In the genomic region with DNA sequence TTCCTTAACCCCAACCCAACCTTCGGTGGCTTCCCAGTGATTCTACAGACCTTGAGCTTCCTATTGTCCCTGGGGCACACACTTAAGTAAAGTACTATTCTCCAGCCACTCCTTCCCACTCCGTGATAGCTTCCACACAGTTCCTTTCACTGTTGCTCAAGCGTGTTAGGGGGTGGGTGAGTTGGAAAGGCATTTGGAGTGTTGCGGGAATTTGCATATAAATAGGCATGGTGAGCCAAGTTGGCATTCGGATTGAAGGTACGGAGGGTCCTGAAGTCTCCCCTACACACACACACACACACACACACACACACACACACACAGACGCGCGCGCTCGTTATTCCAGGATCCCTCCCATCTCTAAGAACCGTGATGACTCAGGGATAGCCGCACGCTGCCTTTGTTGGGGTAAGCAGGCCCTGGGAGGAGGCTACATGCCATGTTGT, we compare ENCODE assay signal across 8 mouse cellular contexts. TPM values are rescaled to one million over a fixed set of nuclear protein-coding genes. Genes with fewer than 3 reads are reported as not detected.
DNase-seq lines count a peak whose midpoint lies in the region; ATAC-seq and TF ChIP-seq lines count a peak whose summit lies in the region.

No protein-coding gene starts in this region.

- 5% methylated on average over 14 of the region's 14 CpGs for WGBS in heart, embryonic 16.5 days
- whole genome bisulfite sequencing in embryonic facial prominence, embryonic 11.5 days: 1% methylated on average over 14 of the region's 14 CpGs
- 2% methylated on average over 14 of the region's 14 CpGs for WGBS in limb, embryonic 13.5 days
- WGBS in small intestine, adult 2 months: 14% methylated on average over 14 of the region's 14 CpGs

- peaks cover 43% of the 10 kb centered on the region for H3K27me3 ChIP-seq in heart, embryonic 16.5 days (ENCODE audit: control insufficient read depth, insufficient read depth, low read length)
- H3K27me3 ChIP-seq in ES-Bruce4 (ENCODE audit: control insufficient read depth, insufficient read depth, low read length, poor library complexity, severe bottlenecking): no peaks in the 10 kb centered on the region
- peaks cover 22% of the 10 kb centered on the region for H3K27me3 ChIP-seq in embryonic facial prominence, embryonic 11.5 days (ENCODE audit: control insufficient read depth, insufficient read depth, low read length)
- H3K27me3 ChIP-seq in limb, embryonic 13.5 days: peaks cover 58% of the 10 kb centered on the region
- peaks cover 27% of the 10 kb centered on the region for H3K27me3 ChIP-seq in small intestine, adult 2 months (ENCODE audit: control insufficient read depth, insufficient read depth, low read length)

- no peak overlapping the region for H3K27ac ChIP-seq in heart, embryonic 16.5 days (ENCODE audit: low read length)
- no peak overlapping the region for H3K27ac ChIP-seq in ES-Bruce4 (ENCODE audit: insufficient read depth, low read length)
- H3K27ac ChIP-seq in embryonic facial prominence, embryonic 11.5 days (replicated peaks; ENCODE audit: low read depth, low read length): no peak overlapping the region
- no peak overlapping the region for H3K27ac ChIP-seq in limb, embryonic 13.5 days
- H3K27ac ChIP-seq in small intestine, adult 2 months (ENCODE audit: insufficient read depth, low read depth, low read length): no peak overlapping the region

- peak overlapping the region; percentile 99 for H3K4me2 ChIP-seq in heart, embryonic 16.5 days (ENCODE audit: low read depth, low read length)
- H3K4me2 ChIP-seq in embryonic facial prominence, embryonic 11.5 days (ENCODE audit: low read depth, low read length): peak overlapping the region; percentile 100
- peak overlapping the region; percentile 99 for H3K4me2 ChIP-seq in limb, embryonic 13.5 days (replicated peaks)

- H3K4me1 ChIP-seq in heart, embryonic 16.5 days (ENCODE audit: control insufficient read depth, insufficient read depth, low read length): peaks cover 9% of the 10 kb centered on the region; the same call in 1 of the 2 replicates
- peaks cover 4% of the 10 kb centered on the region for H3K4me1 ChIP-seq in ES-Bruce4 (ENCODE audit: control insufficient read depth, insufficient read depth, low read length)
- H3K4me1 ChIP-seq in embryonic facial prominence, embryonic 11.5 days (ENCODE audit: control insufficient read depth, insufficient read depth, low read length): peaks cover 4% of the 10 kb centered on the region
- peaks cover 12% of the 10 kb centered on the region for H3K4me1 ChIP-seq in limb, embryonic 13.5 days
- peaks cover 8% of the 10 kb centered on the region for H3K4me1 ChIP-seq in small intestine, adult 2 months (ENCODE audit: control insufficient read depth, insufficient read depth, insufficient read length, low read length)

- no peak for TF ChIP-seq CTCF in ES-Bruce4 (IDR thresholded peaks at IDR 0.05; ENCODE audit: low read depth, low read length)
- no peak for TF ChIP-seq CTCF in small intestine, adult 2 months (IDR thresholded peaks at IDR 0.05; ENCODE audit: extremely low read depth, insufficient read length, insufficient replicate concordance, low read depth, low read length)

- no peaks in the 10 kb centered on the region for H3K9me3 ChIP-seq in heart, embryonic 16.5 days (replicated peaks; ENCODE audit: control insufficient read depth, low read length)
- H3K9me3 ChIP-seq in ES-Bruce4 (replicated peaks; ENCODE audit: control insufficient read depth, insufficient read depth, low read length, poor library complexity, severe bottlenecking): no peaks in the 10 kb centered on the region
- H3K9me3 ChIP-seq in embryonic facial prominence, embryonic 11.5 days (replicated peaks; ENCODE audit: control insufficient read depth, low read length): no peaks in the 10 kb centered on the region
- no peaks in the 10 kb centered on the region for H3K9me3 ChIP-seq in limb, embryonic 13.5 days

- H3K36me3 ChIP-seq in heart, embryonic 16.5 days (ENCODE audit: control insufficient read depth, insufficient read depth): no peaks in the 10 kb centered on the region
- H3K36me3 ChIP-seq in ES-Bruce4 (ENCODE audit: control insufficient read depth, insufficient read depth, low read length, poor library complexity, severe bottlenecking): no peaks in the 10 kb centered on the region
- H3K36me3 ChIP-seq in embryonic facial prominence, embryonic 11.5 days (replicated peaks; ENCODE audit: control insufficient read depth, insufficient read depth, low read depth, low read length): no peaks in the 10 kb centered on the region
- H3K36me3 ChIP-seq in limb, embryonic 13.5 days: no peaks in the 10 kb centered on the region
- no peaks in the 10 kb centered on the region for H3K36me3 ChIP-seq in small intestine, adult 2 months (ENCODE audit: control insufficient read depth, insufficient read depth, low read length)

- DNase-seq in heart, adult 18-20 months: no peak
- peak; percentile 35 for DNase-seq in embryonic facial prominence, embryonic 11.5 days (ENCODE audit: low spot score)
- no peak for DNase-seq in gastrocnemius, postnatal 4 days (ENCODE audit: low spot score in 2 of 2)
- no peak for DNase-seq in thymus, postnatal 14 days

- H3K4me3 ChIP-seq in heart, embryonic 16.5 days (ENCODE audit: low read length): peak overlapping the region; percentile 61
- H3K4me3 ChIP-seq in ES-Bruce4 (ENCODE audit: low read depth, low read length): peak overlapping the region; percentile 89
- H3K4me3 ChIP-seq in embryonic facial prominence, embryonic 11.5 days (ENCODE audit: low read depth, low read length): peak overlapping the region; percentile 48
- H3K4me3 ChIP-seq in limb, embryonic 13.5 days: peak overlapping the region; percentile 65
- H3K4me3 ChIP-seq in small intestine, adult 2 months (ENCODE audit: low read depth, low read length): peak overlapping the region; percentile 63

- TF ChIP-seq EP300 in ES-Bruce4 (IDR thresholded peaks at IDR 0.05; ENCODE audit: insufficient read depth, low read depth, low read length): no peak

- no peak for TF ChIP-seq POLR2A in ES-Bruce4 (IDR thresholded peaks at IDR 0.05; ENCODE audit: insufficient read depth, low read length)
- TF ChIP-seq POLR2A in small intestine, adult 2 months (IDR thresholded peaks at IDR 0.05; ENCODE audit: low read depth, low read length): no peak

- H3K9ac ChIP-seq in heart, embryonic 16.5 days (ENCODE audit: low read length): peak overlapping the region; percentile 69
- peak overlapping the region; percentile 63 for H3K9ac ChIP-seq in ES-Bruce4 (ENCODE audit: low read depth, poor library complexity, severe bottlenecking)
- H3K9ac ChIP-seq in embryonic facial prominence, embryonic 11.5 days (replicated peaks; ENCODE audit: low read length): peak overlapping the region; percentile 41
- H3K9ac ChIP-seq in limb, embryonic 13.5 days: peak overlapping the region; percentile 72

- peak; percentile 4; the same call in 1 of the 2 replicates for ATAC-seq in heart, embryonic 16.5 days (replicated peaks; ENCODE audit: extremely low read depth, insufficient read depth, low FRiP score)
- ATAC-seq in embryonic facial prominence, embryonic 11.5 days (replicated peaks; ENCODE audit: insufficient number of reproducible peaks, low FRiP score, low TSS enrichment, low read depth): peak; percentile 14; the same call in 1 of the 2 replicates
- no peak for ATAC-seq in limb, embryonic 13.5 days (ENCODE audit: low FRiP score, low read depth)

RNA-seq across cellular contexts. Expression of gene Slc4a11, which starts 0.5 kb away (rescaled TPM):
- polyA plus RNA-seq in heart, embryonic 16.5 days (2015; fragmentation: Nextera tagmentation; extraction: Ambion mirVana): 0.16 and 0.34 TPM in 2 replicates
- under 1 TPM; 0.20 to 0.36 TPM for total RNA-seq in heart, adult 18-20 months (2021)
- 27.1 and 29.9 TPM in 2 replicates for polyA plus RNA-seq in ES-Bruce4 (2011; ENCODE audit: insufficient read depth, insufficient read length, low read depth, missing spikeins)
- polyA plus RNA-seq in embryonic facial prominence, embryonic 11.5 days (2014; fragmentation: Nextera tagmentation; extraction: Ambion mirVana): 0.70 TPM in 2 replicates
- polyA plus RNA-seq in limb, embryonic 13.5 days (2015; fragmentation: Nextera tagmentation; extraction: Ambion mirVana): 1.4 and 1.7 TPM in 2 replicates
- polyA plus RNA-seq in small intestine, adult 2 months (2012; rRNA removed): 0.47 and 6.0 TPM in 2 replicates
- total RNA-seq in gastrocnemius, postnatal 4 days (2021): under 1 TPM; 0.23 to 0.32 TPM

RNA-seq across cellular contexts. Expression of gene Itpa, which starts 30.4 kb away (rescaled TPM):
- polyA plus RNA-seq in heart, embryonic 16.5 days (2015; fragmentation: Nextera tagmentation; extraction: Ambion mirVana): 70.1 and 79.3 TPM in 2 replicates
- total RNA-seq in heart, adult 18-20 months (2021): 10 to 100 TPM; 14.6 to 17.7 TPM
- polyA plus RNA-seq in ES-Bruce4 (2011; ENCODE audit: insufficient read depth, insufficient read length, low read depth, missing spikeins): 137 and 139 TPM in 2 replicates
- polyA plus RNA-seq in embryonic facial prominence, embryonic 11.5 days (2014; fragmentation: Nextera tagmentation; extraction: Ambion mirVana): 131 and 136 TPM in 2 replicates
- 126 and 131 TPM in 2 replicates for polyA plus RNA-seq in limb, embryonic 13.5 days (2015; fragmentation: Nextera tagmentation; extraction: Ambion mirVana)
- 9.5 and 16.2 TPM in 2 replicates for polyA plus RNA-seq in small intestine, adult 2 months (2012; rRNA removed)
- 10 to 100 TPM; 21.5 to 22.8 TPM for total RNA-seq in gastrocnemius, postnatal 4 days (2021)

RNA-seq across cellular contexts. Expression of gene Ddrgk1, which starts 33.4 kb away (rescaled TPM):
- polyA plus RNA-seq in heart, embryonic 16.5 days (2015; fragmentation: Nextera tagmentation; extraction: Ambion mirVana): 47.1 and 47.3 TPM in 2 replicates
- total RNA-seq in heart, adult 18-20 months (2021): 10 to 100 TPM; 85.2 to 97.5 TPM
- polyA plus RNA-seq in ES-Bruce4 (2011; ENCODE audit: insufficient read depth, insufficient read length, low read depth, missing spikeins): 38.9 and 39.3 TPM in 2 replicates
- polyA plus RNA-seq in embryonic facial prominence, embryonic 11.5 days (2014; fragmentation: Nextera tagmentation; extraction: Ambion mirVana): 45.0 and 45.1 TPM in 2 replicates
- polyA plus RNA-seq in limb, embryonic 13.5 days (2015; fragmentation: Nextera tagmentation; extraction: Ambion mirVana): 58.5 and 64.3 TPM in 2 replicates
- 29.3 and 55.9 TPM in 2 replicates for polyA plus RNA-seq in small intestine, adult 2 months (2012; rRNA removed)
- total RNA-seq in gastrocnemius, postnatal 4 days (2021): 10 to 100 TPM; 77.2 to 85.1 TPM

RNA-seq across cellular contexts. Expression of gene Lzts3, which starts 55.2 kb away (rescaled TPM):
- 2.0 and 2.4 TPM in 2 replicates for polyA plus RNA-seq in heart, embryonic 16.5 days (2015; fragmentation: Nextera tagmentation; extraction: Ambion mirVana)
- 1 to 10 TPM; 4.8 to 5.7 TPM for total RNA-seq in heart, adult 18-20 months (2021)
- 2.4 and 2.8 TPM in 2 replicates for polyA plus RNA-seq in ES-Bruce4 (2011; ENCODE audit: insufficient read depth, insufficient read length, low read depth, missing spikeins)
- 0.79 and 1.1 TPM in 2 replicates for polyA plus RNA-seq in embryonic facial prominence, embryonic 11.5 days (2014; fragmentation: Nextera tagmentation; extraction: Ambion mirVana)
- 3.9 and 4.7 TPM in 2 replicates for polyA plus RNA-seq in limb, embryonic 13.5 days (2015; fragmentation: Nextera tagmentation; extraction: Ambion mirVana)
- polyA plus RNA-seq in small intestine, adult 2 months (2012; rRNA removed): 27.0 and 50.3 TPM in 2 replicates
- 1 to 10 TPM; 5.8 to 6.2 TPM for total RNA-seq in gastrocnemius, postnatal 4 days (2021)
